ENCODE assay signal across 8 mouse cellular contexts in genomic region chr4:154910606-154911522, GRCm38 (mm10). TPM values are rescaled to one million over a fixed set of nuclear protein-coding genes. Genes with fewer than 3 reads are reported as not detected.
A peak's percentile ranks its signal among the peaks of the same experiment; 100 is the strongest.
DNase-seq lines count a peak whose midpoint lies in the region; ATAC-seq and TF ChIP-seq lines count a peak whose summit lies in the region.

No protein-coding gene starts in this region.

- no peak for ATAC-seq in hindbrain, embryonic 14.5 days (ENCODE audit: low FRiP score)
- ATAC-seq in erythroid progenitor cell, adult 5-6 weeks (replicated peaks; ENCODE audit: low FRiP score, poor library complexity, severe bottlenecking): peak; percentile 60
- ATAC-seq in lung, embryonic 15.5 days (ENCODE audit: borderline replicate concordance, extremely low read depth, low FRiP score, low TSS enrichment): peak; percentile 41; the same call in 1 of the 2 replicates

- peak overlapping the region; percentile 47 for H3K27ac ChIP-seq in hindbrain, embryonic 10.5 days
- no peak overlapping the region for H3K27ac ChIP-seq in hindbrain, embryonic 14.5 days
- H3K27ac ChIP-seq in MEL (ENCODE audit: control insufficient read depth, low read depth, low read length): peak overlapping the region; percentile 75
- no peak overlapping the region for H3K27ac ChIP-seq in lung, embryonic 15.5 days
- H3K27ac ChIP-seq in cerebellum, adult 2 months (ENCODE audit: insufficient read depth, low read length): no peak overlapping the region

- no peaks in the 10 kb centered on the region for H3K79me2 ChIP-seq in MEL (ENCODE audit: control insufficient read depth, insufficient read depth, low read length, poor library complexity)

- H3K9me3 ChIP-seq in hindbrain, embryonic 10.5 days: no peaks in the 10 kb centered on the region
- H3K9me3 ChIP-seq in hindbrain, embryonic 14.5 days (ENCODE audit: control insufficient read depth, low read length): no peaks in the 10 kb centered on the region
- no peaks in the 10 kb centered on the region for H3K9me3 ChIP-seq in MEL (replicated peaks; ENCODE audit: insufficient read depth, low read length)
- H3K9me3 ChIP-seq in lung, embryonic 15.5 days: no peaks in the 10 kb centered on the region

- no peak for TF ChIP-seq CTCF in MEL (IDR thresholded peaks at IDR 0.05 in 2 of 3, conservative IDR thresholded peaks at IDR 0.05 in 1 of 3; ENCODE audit: control insufficient read depth in 1 of 3, insufficient read depth in 1 of 3, low read depth in 2 of 3, low read length in 3 of 3, poor library complexity in 1 of 3, severe bottlenecking in 1 of 3)
- no peak for TF ChIP-seq CTCF in cerebellum, adult 2 months (IDR thresholded peaks at IDR 0.05; ENCODE audit: borderline replicate concordance, insufficient read depth, low read depth, low read length)

- TF ChIP-seq POLR2A in MEL (IDR thresholded peaks at IDR 0.05; ENCODE audit: control insufficient read depth in 1 of 2, insufficient read depth in 1 of 2, low read depth in 1 of 2, low read length in 2 of 2, poor library complexity in 1 of 2): no peak
- TF ChIP-seq POLR2A in cerebellum, adult 2 months (IDR thresholded peaks at IDR 0.05; ENCODE audit: borderline replicate concordance, insufficient read depth, low read length): no peak

- H3K4me1 ChIP-seq in hindbrain, embryonic 10.5 days (replicated peaks): peaks cover 31% of the 10 kb centered on the region
- H3K4me1 ChIP-seq in hindbrain, embryonic 14.5 days (replicated peaks; ENCODE audit: control insufficient read depth, insufficient read depth, low read length): no peaks in the 10 kb centered on the region
- H3K4me1 ChIP-seq in MEL (ENCODE audit: control insufficient read depth in 1 of 2, insufficient read depth in 2 of 2, low read length in 2 of 2): peaks cover 11 to 26% of the 10 kb centered on the region in 2 experiments
- peaks cover 16% of the 10 kb centered on the region for H3K4me1 ChIP-seq in lung, embryonic 15.5 days
- peaks cover 4% of the 10 kb centered on the region; the same call in 1 of the 2 replicates for H3K4me1 ChIP-seq in cerebellum, adult 2 months (ENCODE audit: control insufficient read depth, insufficient read depth, low read length)

- no peak overlapping the region for H3K9ac ChIP-seq in hindbrain, embryonic 14.5 days
- H3K9ac ChIP-seq in MEL (ENCODE audit: control insufficient read depth, low read depth, low read length, poor library complexity, severe bottlenecking): peak overlapping the region; percentile 53
- H3K9ac ChIP-seq in lung, embryonic 15.5 days: 0 out of 2 replicates have a peak overlapping the region, but pooled peaks have one; percentile 6

- 18% methylated on average over 15 of the region's 15 CpGs for WGBS in hindbrain, embryonic 10.5 days
- 20% methylated on average over 15 of the region's 15 CpGs for WGBS in hindbrain, embryonic 14.5 days
- 24% methylated on average over 15 of the region's 15 CpGs for WGBS in lung, embryonic 15.5 days
- WGBS in cerebellum, adult 2 months: 28% methylated on average over 15 of the region's 15 CpGs

- no peak overlapping the region for H3K4me2 ChIP-seq in hindbrain, embryonic 14.5 days (replicated peaks)
- no peak overlapping the region for H3K4me2 ChIP-seq in lung, embryonic 15.5 days

- DNase-seq in hindbrain, embryonic 10.5 days (ENCODE audit: low spot score): no peak
- no peak for DNase-seq in hindbrain, embryonic 14.5 days (ENCODE audit: low spot score)
- DNase-seq in MEL (ENCODE audit: low read depth, low spot score): peak; percentile 50
- no peak for DNase-seq in cerebellum, adult 2 months
- no peak for DNase-seq in adrenal gland, adult 18-20 months (ENCODE audit: low spot score in 2 of 2)
- DNase-seq in urinary bladder, adult 18-20 months (ENCODE audit: low spot score in 2 of 2): no peak

- TF ChIP-seq EP300 in MEL (IDR thresholded peaks at IDR 0.05; ENCODE audit: low read depth in 1 of 2, low read length in 2 of 2): no peak

- H3K4me3 ChIP-seq in hindbrain, embryonic 10.5 days: no peak overlapping the region
- no peak overlapping the region for H3K4me3 ChIP-seq in hindbrain, embryonic 14.5 days (replicated peaks; ENCODE audit: low read length)
- peak overlapping the region in 1 of 2 experiments; percentile 15; a peak in 1 of 4 replicates for H3K4me3 ChIP-seq in MEL (ENCODE audit: control insufficient read depth in 1 of 2, insufficient read depth in 1 of 2, low read depth in 2 of 2, low read length in 2 of 2)
- no peak overlapping the region for H3K4me3 ChIP-seq in lung, embryonic 15.5 days
- no peak overlapping the region for H3K4me3 ChIP-seq in cerebellum, adult 2 months (replicated peaks; ENCODE audit: insufficient read depth, low read depth, low read length)

- H3K36me3 ChIP-seq in hindbrain, embryonic 10.5 days: no peaks in the 10 kb centered on the region
- H3K36me3 ChIP-seq in hindbrain, embryonic 14.5 days (replicated peaks; ENCODE audit: control insufficient read depth, insufficient read depth): no peaks in the 10 kb centered on the region
- peaks cover 0 to 13% of the 10 kb centered on the region in 2 experiments; a peak in 2 of 4 replicates for H3K36me3 ChIP-seq in MEL (ENCODE audit: control insufficient read depth in 1 of 2, insufficient read depth in 2 of 2, low read length in 2 of 2)
- no peaks in the 10 kb centered on the region for H3K36me3 ChIP-seq in lung, embryonic 15.5 days

- TF ChIP-seq RAD21 in MEL (IDR thresholded peaks at IDR 0.05; ENCODE audit: low read depth, low read length): no peak

- no peaks in the 10 kb centered on the region for H3K27me3 ChIP-seq in hindbrain, embryonic 10.5 days (ENCODE audit: insufficient read depth, poor library complexity, severe bottlenecking)
- H3K27me3 ChIP-seq in hindbrain, embryonic 14.5 days (ENCODE audit: control insufficient read depth, insufficient read depth, low read length): no peaks in the 10 kb centered on the region
- no peaks in the 10 kb centered on the region for H3K27me3 ChIP-seq in MEL (ENCODE audit: control insufficient read depth in 1 of 2, insufficient read depth in 2 of 2, low read length in 2 of 2)
- H3K27me3 ChIP-seq in lung, embryonic 15.5 days: no peaks in the 10 kb centered on the region
- no peaks in the 10 kb centered on the region for H3K27me3 ChIP-seq in cerebellum, adult 2 months (ENCODE audit: control insufficient read depth, insufficient read depth, low read length)

RNA-seq across cellular contexts. Expression of gene Fam213b, which starts 11.9 kb away (rescaled TPM):
- 47.4 and 51.5 TPM in 2 replicates for polyA plus RNA-seq in hindbrain, embryonic 10.5 days (2016; fragmentation: Nextera tagmentation; extraction: Ambion mirVana)
- polyA plus RNA-seq in hindbrain, embryonic 14.5 days (2014; fragmentation: Nextera tagmentation; extraction: Ambion mirVana): 55.9 and 57.1 TPM in 2 replicates
- total RNA-seq in MEL (2012; rRNA removed): not detected in 2 replicates
- not detected for polyA plus RNA-seq in MEL (2012; ENCODE audit: insufficient read depth in 1 of 2, insufficient read length in 2 of 2, low read depth in 1 of 2, low replicate concordance in 2 of 2, missing spikeins in 1 of 2)
- total RNA-seq in erythroid progenitor cell, adult 5-6 weeks (2015; ENCODE audit: low replicate concordance): 2.5 and 13.7 TPM in 2 replicates
- total RNA-seq in erythroid progenitor cell, adult 5-6 weeks (2017; ENCODE audit: low replicate concordance): 6.1 and 13.0 TPM in 2 replicates
- polyA plus RNA-seq in lung, embryonic 15.5 days (2015; fragmentation: Nextera tagmentation; extraction: Ambion mirVana): 36.4 and 41.5 TPM in 2 replicates
- polyA plus RNA-seq in cerebellum, adult 2 months (2012; rRNA removed): 171 and 180 TPM in 2 replicates
- 100 to 1,000 TPM in 1 of 2 experiments, 10 to 100 TPM in 1; 15.5 to 104 TPM for total RNA-seq in adrenal gland, adult 18-20 months (2021)

RNA-seq across cellular contexts. Expression of gene Tnfrsf14, which starts 17.5 kb away (rescaled TPM):
- 0.43 and 0.87 TPM in 2 replicates for polyA plus RNA-seq in hindbrain, embryonic 10.5 days (2016; fragmentation: Nextera tagmentation; extraction: Ambion mirVana)
- 0.40 TPM in 1 of 2 replicates, not detected in the other for polyA plus RNA-seq in hindbrain, embryonic 14.5 days (2014; fragmentation: Nextera tagmentation; extraction: Ambion mirVana)
- 8.6 and 13.4 TPM in 2 replicates for total RNA-seq in MEL (2012; rRNA removed)
- 1 to 10 TPM in 1 of 2 experiments, not detected in 1; 8.2 TPM for polyA plus RNA-seq in MEL (2012; ENCODE audit: insufficient read depth in 1 of 2, insufficient read length in 2 of 2, low read depth in 1 of 2, low replicate concordance in 2 of 2, missing spikeins in 1 of 2)
- total RNA-seq in erythroid progenitor cell, adult 5-6 weeks (2015; ENCODE audit: low replicate concordance): 845 and 899 TPM in 2 replicates
- total RNA-seq in erythroid progenitor cell, adult 5-6 weeks (2017; ENCODE audit: low replicate concordance): 775 and 1,097 TPM in 2 replicates
- 1.3 and 1.9 TPM in 2 replicates for polyA plus RNA-seq in lung, embryonic 15.5 days (2015; fragmentation: Nextera tagmentation; extraction: Ambion mirVana)
- 0.80 and 1.3 TPM in 2 replicates for polyA plus RNA-seq in cerebellum, adult 2 months (2012; rRNA removed)
- 1 to 10 TPM; 6.4 to 8.4 TPM for total RNA-seq in adrenal gland, adult 18-20 months (2021)

RNA-seq across cellular contexts. Expression of gene Mmel1, which starts 41.5 kb away (rescaled TPM):
- 0.31 and 0.68 TPM in 2 replicates for polyA plus RNA-seq in hindbrain, embryonic 10.5 days (2016; fragmentation: Nextera tagmentation; extraction: Ambion mirVana)
- 0.23 and 0.65 TPM in 2 replicates for polyA plus RNA-seq in hindbrain, embryonic 14.5 days (2014; fragmentation: Nextera tagmentation; extraction: Ambion mirVana)
- total RNA-seq in MEL (2012; rRNA removed): 0.08 TPM in 1 of 2 replicates, not detected in the other
- polyA plus RNA-seq in MEL (2012; ENCODE audit: insufficient read depth in 1 of 2, insufficient read length in 2 of 2, low read depth in 1 of 2, low replicate concordance in 2 of 2, missing spikeins in 1 of 2): under 1 TPM in 1 of 2 experiments, not detected in 1; 0.07 TPM
- total RNA-seq in erythroid progenitor cell, adult 5-6 weeks (2015; ENCODE audit: low replicate concordance): 5.9 and 10.1 TPM in 2 replicates
- total RNA-seq in erythroid progenitor cell, adult 5-6 weeks (2017; ENCODE audit: low replicate concordance): 6.4 and 14.4 TPM in 2 replicates
- 0.10 and 0.26 TPM in 2 replicates for polyA plus RNA-seq in lung, embryonic 15.5 days (2015; fragmentation: Nextera tagmentation; extraction: Ambion mirVana)
- 2.7 and 3.3 TPM in 2 replicates for polyA plus RNA-seq in cerebellum, adult 2 months (2012; rRNA removed)
- total RNA-seq in adrenal gland, adult 18-20 months (2021): 1 to 10 TPM in 1 of 2 experiments, under 1 TPM in 1; 0.19 to 3.8 TPM

RNA-seq across cellular contexts. Expression of gene Hes5, which starts 49.9 kb away (rescaled TPM):
- polyA plus RNA-seq in hindbrain, embryonic 10.5 days (2016; fragmentation: Nextera tagmentation; extraction: Ambion mirVana): 534 and 601 TPM in 2 replicates
- 70.0 and 102 TPM in 2 replicates for polyA plus RNA-seq in hindbrain, embryonic 14.5 days (2014; fragmentation: Nextera tagmentation; extraction: Ambion mirVana)
- not detected in 2 replicates for total RNA-seq in MEL (2012; rRNA removed)
- not detected for polyA plus RNA-seq in MEL (2012; ENCODE audit: insufficient read depth in 1 of 2, insufficient read length in 2 of 2, low read depth in 1 of 2, low replicate concordance in 2 of 2, missing spikeins in 1 of 2)
- total RNA-seq in erythroid progenitor cell, adult 5-6 weeks (2015; ENCODE audit: low replicate concordance): not detected in 2 replicates
- total RNA-seq in erythroid progenitor cell, adult 5-6 weeks (2017; ENCODE audit: low replicate concordance): not detected in 2 replicates
- polyA plus RNA-seq in lung, embryonic 15.5 days (2015; fragmentation: Nextera tagmentation; extraction: Ambion mirVana): 0.29 and 0.69 TPM in 2 replicates
- polyA plus RNA-seq in cerebellum, adult 2 months (2012; rRNA removed): 4.6 and 4.8 TPM in 2 replicates
- total RNA-seq in adrenal gland, adult 18-20 months (2021): not detected

RNA-seq across cellular contexts. Expression of gene Pank4, which starts 53.1 kb away (rescaled TPM):
- 39.9 and 46.5 TPM in 2 replicates for polyA plus RNA-seq in hindbrain, embryonic 10.5 days (2016; fragmentation: Nextera tagmentation; extraction: Ambion mirVana)
- polyA plus RNA-seq in hindbrain, embryonic 14.5 days (2014; fragmentation: Nextera tagmentation; extraction: Ambion mirVana): 34.1 and 34.4 TPM in 2 replicates
- 31.2 and 38.4 TPM in 2 replicates for total RNA-seq in MEL (2012; rRNA removed)
- polyA plus RNA-seq in MEL (2012; ENCODE audit: insufficient read depth in 1 of 2, insufficient read length in 2 of 2, low read depth in 1 of 2, low replicate concordance in 2 of 2, missing spikeins in 1 of 2): 10 to 100 TPM in 1 of 2 experiments, not detected in 1; 55.5 TPM
- total RNA-seq in erythroid progenitor cell, adult 5-6 weeks (2015; ENCODE audit: low replicate concordance): 61.3 and 78.0 TPM in 2 replicates
- total RNA-seq in erythroid progenitor cell, adult 5-6 weeks (2017; ENCODE audit: low replicate concordance): 40.0 and 50.1 TPM in 2 replicates
- 48.0 and 51.0 TPM in 2 replicates for polyA plus RNA-seq in lung, embryonic 15.5 days (2015; fragmentation: Nextera tagmentation; extraction: Ambion mirVana)
- 84.6 and 85.5 TPM in 2 replicates for polyA plus RNA-seq in cerebellum, adult 2 months (2012; rRNA removed)
- total RNA-seq in adrenal gland, adult 18-20 months (2021): 10 to 100 TPM; 28.3 to 31.9 TPM

Comparison
In these comparisons a context has a peak if more than half of its experiments do, and no peak if none do; other contexts are left out.
1. H3K27ac ChIP-seq: peak in hindbrain, embryonic 10.5 days (single experiment) and MEL (single experiment); none in hindbrain, embryonic 14.5 days (single experiment), lung, embryonic 15.5 days (single experiment) and cerebellum, adult 2 months (single experiment).
2. RNA of gene Fam213b, which starts 11.9 kb away (polyA plus RNA-seq): 171 to 180 TPM in cerebellum, adult 2 months, 55.9 to 57.1 TPM in hindbrain, embryonic 14.5 days, 47.4 to 51.5 TPM in hindbrain, embryonic 10.5 days and 36.4 to 41.5 TPM in lung, embryonic 15.5 days; not detected in MEL; every median in the first group is over 10 times any median in the second.